Mouse (Mus musculus) heart, postnatal 25 days (tissue): ENCODE data around the gene Gm2696. TPM values are rescaled to one million over a fixed set of nuclear protein-coding genes. Genes with fewer than 3 reads are reported as not detected.
"Not testable (repeated sequence)": the region's sequence is repeated elsewhere in the genome, so short reads cannot be mapped to it uniquely, and the experiment has no call there.

ENCODE experiments used
- DNase-seq: peaks from one replicate; pipeline ENCODE4 v3.0.0; 2022; ENCODE audit warnings: low spot score
- intact Hi-C: fragments of 180-260 bp; cut with DNase I; formaldehyde crosslinking; loops from one replicate; pipeline ENCODE4 v1.15.1; 2025
- total RNA-seq, 2 experiments: library from RNA; stranded (reverse); gene quantifications; 2 replicates each; pipeline ENCODE4 v1.2.3; 2021

The Gm2696 gene
- total RNA-seq: not detected

- intact Hi-C loops: no loop called here
- no peak for DNase-seq
Measured at GRCm38 (mm10) chr10:77814382-77814781, at the start of gene Gm2696. Gene Gm2696 (plus strand): TSS chr10:77814682.

- intact Hi-C loops: no loop called here
- no peak for DNase-seq
Measured at GRCm38 (mm10) chr10:77769727-77770126, 44.8 kb upstream of the Gm2696 start.

- DNase-seq, intact Hi-C loops: not testable (repeated sequence)
Measured at GRCm38 (mm10) chr10:77771225-77771624, 43.3 kb upstream of the Gm2696 start, which contains the start of gene Gm3238. Gene Gm3238 (minus strand): TSS chr10:77771325.

GRCm38 (mm10) chr10:77772142-77772541 lies 42.3 kb upstream of the Gm2696 start:
- intact Hi-C loops, DNase-seq: not testable (repeated sequence)

GRCm38 (mm10) chr10:77776844-77777243 lies 37.6 kb upstream of the Gm2696 start, which contains the start of gene Gm7138:
Gene Gm7138 (minus strand): TSS chr10:77776944.
- intact Hi-C loops, DNase-seq: not testable (repeated sequence)

GRCm38 (mm10) chr10:77782442-77782841 lies 32.0 kb upstream of the Gm2696 start, which contains the start of gene Gm3250:
Gene Gm3250 (minus strand): TSS chr10:77782542.
- intact Hi-C loops, DNase-seq: not testable (repeated sequence)

- DNase-seq, intact Hi-C loops: not testable (repeated sequence)
Measured at GRCm38 (mm10) chr10:77783396-77783795, 31.1 kb upstream of the Gm2696 start.

- DNase-seq, intact Hi-C loops: not testable (repeated sequence)
Measured at GRCm38 (mm10) chr10:77787876-77788275, 26.6 kb upstream of the Gm2696 start, which contains the start of gene Gm7137. Gene Gm7137 (minus strand): TSS chr10:77788200.

- DNase-seq: no peak
- intact Hi-C loops: no loop called here
Measured at GRCm38 (mm10) chr10:77788621-77789020, 25.9 kb upstream of the Gm2696 start.

GRCm38 (mm10) chr10:77794976-77795375 lies 19.5 kb upstream of the Gm2696 start, which contains the start of gene Gm9639:
Gene Gm9639 (minus strand): TSS chr10:77795076.
- intact Hi-C loops: no loop called here
- no peak for DNase-seq

GRCm38 (mm10) chr10:77797677-77798076 lies 16.8 kb upstream of the Gm2696 start:
- intact Hi-C loops: no loop called here
- no peak for DNase-seq

GRCm38 (mm10) chr10:77798164-77798920 lies 16.1 kb upstream of the Gm2696 start:
- intact Hi-C loops, DNase-seq: not testable (repeated sequence)

- no peak for DNase-seq
- intact Hi-C loops: no loop called here
Measured at GRCm38 (mm10) chr10:77798921-77799508, 15.5 kb upstream of the Gm2696 start, which contains the start of gene Gm19668. Gene Gm19668 (minus strand): TSS chr10:77799133.

- intact Hi-C loops: no loop called here
- DNase-seq: no peak
Measured at GRCm38 (mm10) chr10:77804095-77804494, 10.4 kb upstream of the Gm2696 start.

GRCm38 (mm10) chr10:77811743-77812142 lies 2.7 kb upstream of the Gm2696 start, which contains the start of gene Gm9507:
Gene Gm9507 (minus strand): TSS chr10:77811843.
- no peak for DNase-seq
- intact Hi-C loops: no loop called here

- intact Hi-C loops: loop anchor here (5.0 kb wide), 2 partner anchors 88 to 188 kb away; partner anchors contain the start of gene Gm10100
- no peak for DNase-seq
Measured at GRCm38 (mm10) chr10:77815514-77815913, 1.0 kb downstream of the Gm2696 start.

GRCm38 (mm10) chr10:77818523-77818922 lies 4.0 kb downstream of the Gm2696 start:
- intact Hi-C loops: loop anchor here (5.0 kb wide), 2 partner anchors 91 to 191 kb away; partner anchors contain the start of gene Gm10100
- no peak for DNase-seq

GRCm38 (mm10) chr10:77819203-77819602 lies 4.7 kb downstream of the Gm2696 start:
- intact Hi-C loops: loop anchor here (5.0 kb wide), 2 partner anchors 92 to 192 kb away; partner anchors contain the start of gene Gm10100
- no peak for DNase-seq

GRCm38 (mm10) chr10:77826951-77827350 lies 12.5 kb downstream of the Gm2696 start, which contains the start of gene Krtap10-4:
Gene Krtap10-4 (minus strand): TSS chr10:77827095.
- intact Hi-C loops: no loop called here
- DNase-seq: no peak

- intact Hi-C loops: no loop called here
- DNase-seq: no peak
Measured at GRCm38 (mm10) chr10:77835647-77836046, 21.2 kb downstream of the Gm2696 start, which contains the start of gene Krtap10-10. Gene Krtap10-10 (plus strand): TSS chr10:77835947.
